Mouse (Mus musculus) C2C12 (cell line): ENCODE measurements around the gene Gm765.

Source experiments
- CEBPB ChIP-seq: IDR thresholded peaks from one replicate; pipeline ENCODE4 v1.6.1; 2011; ENCODE audit warnings: low read depth, mild to moderate bottlenecking, control low read depth, moderate library complexity
- CTCF ChIP-seq: IDR thresholded peaks from one replicate; pipeline ENCODE4 v1.5.1; 2011; ENCODE audit not compliant: control insufficient read depth, insufficient read depth, insufficient read length
- MAX ChIP-seq: IDR thresholded peaks from one replicate; pipeline ENCODE4 v1.6.1; 2011; ENCODE audit warnings: mild to moderate bottlenecking, control low read depth
- MYOD1 ChIP-seq: IDR thresholded peaks from one replicate; pipeline ENCODE4 v1.6.1; 2011; ENCODE audit warnings: low read depth; ENCODE audit not compliant: control insufficient read depth, insufficient read length
- MYOG ChIP-seq: IDR thresholded peaks from one replicate; pipeline ENCODE4 v1.6.1; 2011; ENCODE audit not compliant: control insufficient read depth, insufficient read length; ENCODE audit errors: extremely low read depth
- USF1 ChIP-seq: IDR thresholded peaks from one replicate; pipeline ENCODE4 v1.6.1; 2011; ENCODE audit warnings: low read depth, mild to moderate bottlenecking, control low read depth, moderate library complexity

DNA sequence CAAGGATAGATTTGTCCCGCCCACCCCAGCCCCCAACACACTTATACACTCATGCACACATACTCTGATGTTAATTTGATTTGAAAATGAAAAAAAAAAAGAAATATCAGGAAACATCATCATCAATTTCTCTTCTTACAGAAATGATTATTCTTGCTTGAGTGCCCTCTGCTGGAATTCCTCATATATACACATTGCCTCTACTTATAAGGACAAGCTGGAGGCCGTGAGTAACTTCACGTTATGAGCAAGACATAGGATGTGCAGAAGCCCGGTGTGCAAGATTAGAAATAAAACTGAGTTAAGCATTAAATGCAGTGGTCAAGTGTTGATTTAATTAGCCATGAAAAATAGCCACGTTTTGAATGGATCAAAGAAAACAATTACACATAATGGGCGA is 40.9 kb upstream of the Gm765 start:
- TF ChIP-seq CEBPB (no peak), CTCF (no peak), MYOG (no peak), USF1 (no peak), MAX (no peak), MYOD1 (no peak)
